Mouse (Mus musculus) urinary bladder, postnatal 10 days (tissue): Measurements from ENCODE around the gene Lrrk1.

ENCODE experiments used
- DNase-seq: peaks from one replicate; pipeline ENCODE4 v3.0.0; 2022; ENCODE audit warnings: low spot score

The Lrrk1 gene

GRCm38 (mm10) chr7:66297656-66298021, 90.5 kb downstream of the Lrrk1 start:
- no peak for DNase-seq

GRCm38 (mm10) chr7:66296921-66297655, 91.1 kb downstream of the Lrrk1 start:
- no peak for DNase-seq

- DNase-seq = no peak
Observed at GRCm38 (mm10) chr7:66292552-66293376, 95.4 kb downstream of the Lrrk1 start.

DNA sequence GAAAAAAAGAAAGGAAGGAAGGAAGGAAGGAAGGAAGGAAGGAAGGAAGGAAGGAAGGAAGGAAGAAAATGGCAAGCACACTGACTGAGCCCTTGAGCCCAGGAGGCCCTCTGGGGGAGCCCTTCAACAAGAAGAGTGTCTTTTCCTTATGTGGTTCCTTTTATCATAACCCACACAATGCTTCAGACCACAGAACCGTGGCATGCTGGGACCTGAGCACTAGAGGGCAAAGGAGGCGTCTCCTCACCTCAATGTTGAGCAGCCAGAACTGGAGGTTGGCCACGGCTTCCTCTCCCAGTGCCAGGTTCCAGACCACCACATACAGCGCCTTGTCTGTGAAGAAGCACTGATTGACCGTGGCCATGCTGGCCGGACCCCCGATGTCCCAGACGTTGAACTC, 96.1 kb downstream of the Lrrk1 start:
- no peak for DNase-seq

GRCm38 (mm10) chr7:66282984-66283612, 105.1 kb downstream of the Lrrk1 start:
- no peak for DNase-seq

- DNase-seq = no peak
Observed at GRCm38 (mm10) chr7:66282265-66282664, 105.9 kb downstream of the Lrrk1 start.

GRCm38 (mm10) chr7:66278001-66278400, 110.1 kb downstream of the Lrrk1 start:
- DNase-seq = no peak

GRCm38 (mm10) chr7:66273494-66273893, 114.7 kb downstream of the Lrrk1 start:
- DNase-seq = no peak

- no peak for DNase-seq
Observed at GRCm38 (mm10) chr7:66271226-66271625, 116.9 kb downstream of the Lrrk1 start.

DNA sequence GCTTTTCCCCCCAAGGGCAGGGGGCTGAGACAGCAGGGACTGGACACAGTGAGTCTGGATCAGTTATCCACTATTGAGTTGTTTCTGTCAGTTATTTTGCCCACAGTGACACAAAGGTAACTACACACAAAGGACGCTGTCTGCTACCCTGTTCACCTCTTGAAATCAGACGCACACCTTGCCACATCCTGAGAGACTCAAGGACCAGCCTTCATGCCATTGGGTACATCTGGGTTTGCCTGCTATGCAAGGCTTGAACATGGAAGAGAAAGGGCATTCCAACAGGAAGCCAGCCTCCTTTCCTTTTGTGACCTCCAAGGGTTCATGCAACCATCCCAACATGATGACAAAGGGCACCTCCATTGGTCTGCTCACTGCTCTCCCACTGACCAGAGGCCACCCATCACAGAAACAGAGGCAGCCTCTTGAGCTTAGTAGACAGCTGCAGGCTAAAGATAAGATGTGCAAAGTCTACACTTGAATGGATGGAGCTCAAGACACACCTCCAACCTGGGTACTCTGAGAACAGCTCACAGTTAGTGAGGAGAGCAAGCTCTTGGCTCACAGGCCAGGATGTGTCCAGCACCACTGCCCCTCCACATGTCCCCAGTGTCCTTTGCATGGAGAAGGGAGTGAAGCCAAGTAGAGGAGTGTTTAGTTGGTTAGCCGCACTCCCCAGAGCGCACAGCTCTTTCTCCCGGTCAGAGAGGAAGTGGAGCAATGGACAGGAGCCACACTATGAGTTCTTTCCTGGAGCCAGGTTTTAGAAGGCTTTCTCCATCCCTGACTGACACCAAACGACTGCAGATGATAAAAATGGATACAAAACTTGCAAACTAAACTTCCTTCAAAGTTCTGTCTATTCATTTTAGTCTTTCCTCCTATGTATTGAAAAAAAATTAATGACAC, 121.0 kb downstream of the Lrrk1 start:
- DNase-seq = no peak

DNA sequence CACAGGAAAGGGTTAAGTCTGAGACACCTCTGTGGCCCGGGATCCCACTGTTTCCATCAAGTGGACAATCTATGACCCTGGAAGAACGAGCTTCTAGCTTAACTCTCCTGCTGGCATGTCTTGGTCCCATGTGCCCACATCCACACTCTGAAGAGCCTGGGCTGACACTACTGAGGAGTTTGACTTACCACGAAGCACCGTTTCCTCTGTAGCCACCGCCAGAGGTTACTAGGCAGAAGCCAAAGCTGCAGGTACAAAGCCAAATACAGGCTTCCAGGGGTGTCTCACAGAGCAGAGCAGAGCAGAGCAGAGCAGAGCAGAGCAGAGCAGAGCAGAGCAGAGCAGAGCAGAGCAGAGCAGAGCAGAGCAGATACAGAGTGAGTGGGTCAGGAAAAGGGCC, 124.7 kb downstream of the Lrrk1 start:
- no peak for DNase-seq

DNA sequence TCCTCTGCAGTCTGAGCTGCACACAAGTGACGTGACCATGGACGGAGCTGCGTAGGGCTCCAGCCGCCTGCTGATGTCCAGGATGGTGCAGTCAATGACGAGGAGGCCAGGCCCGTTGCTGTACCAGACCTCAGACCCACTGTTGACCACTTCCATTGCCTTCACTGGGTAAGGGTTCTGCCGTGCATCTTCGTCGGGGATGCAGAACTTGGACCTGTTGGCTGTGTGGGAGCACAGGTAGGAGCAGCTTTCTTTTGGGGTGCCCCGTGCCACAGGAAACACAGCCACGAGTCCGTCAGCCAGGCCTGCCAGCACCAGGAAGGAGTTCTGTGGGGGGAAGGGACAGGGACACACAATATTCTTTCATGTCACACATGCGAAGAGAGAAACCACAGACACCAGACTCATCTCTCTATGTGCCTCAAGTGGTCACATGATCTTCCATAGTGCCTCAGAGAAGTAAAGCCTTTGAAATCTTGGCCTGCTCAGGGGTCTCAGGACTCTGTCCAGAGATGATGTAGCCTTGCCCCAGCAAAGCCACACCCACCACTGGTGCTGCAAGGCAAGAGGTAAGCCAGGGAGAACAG, 125.5 kb downstream of the Lrrk1 start:
- no peak for DNase-seq

- no peak for DNase-seq
Observed at GRCm38 (mm10) chr7:66260763-66261390, 127.3 kb downstream of the Lrrk1 start.

DNA sequence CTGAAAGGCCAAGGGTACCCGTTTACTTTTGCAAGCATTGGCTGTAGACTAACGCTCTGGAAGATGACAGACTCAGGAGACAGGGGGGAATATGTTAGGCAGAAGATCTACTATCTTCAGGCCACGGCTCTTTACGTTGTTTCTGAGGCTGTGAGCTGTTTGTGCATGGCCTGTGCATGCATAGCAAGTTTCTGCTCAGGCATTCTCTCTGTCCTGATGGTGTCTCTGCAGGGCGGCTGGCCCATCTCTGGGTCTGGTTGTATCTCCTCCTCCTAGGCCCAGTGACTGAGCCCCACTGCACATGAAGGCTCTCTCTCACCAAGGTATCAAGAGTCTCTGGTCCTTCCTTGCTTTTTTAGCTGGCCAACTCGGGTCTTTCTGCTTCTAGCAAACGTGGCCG, 127.9 kb downstream of the Lrrk1 start:
- no peak for DNase-seq

- no peak for DNase-seq
Observed at GRCm38 (mm10) chr7:66259436-66260206, 128.5 kb downstream of the Lrrk1 start.

DNA sequence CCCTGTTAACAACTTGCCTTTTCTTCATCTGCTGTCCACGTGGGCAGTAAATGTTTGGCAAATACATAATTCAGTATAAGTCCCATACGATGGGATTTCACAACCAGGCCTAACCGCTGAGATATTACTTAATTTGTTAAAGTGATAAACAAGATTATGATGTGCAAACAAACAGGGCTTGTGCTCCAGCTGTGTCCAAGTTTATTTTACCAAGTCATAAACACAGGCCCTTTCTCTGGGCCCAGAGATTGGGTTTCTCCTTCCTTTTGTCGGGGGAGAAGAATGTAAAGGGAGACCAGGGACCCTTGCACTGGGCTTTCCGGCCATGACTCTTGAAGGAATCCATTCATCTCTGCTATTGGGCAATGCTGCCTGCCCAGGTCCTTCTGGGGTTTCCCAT, 129.2 kb downstream of the Lrrk1 start:
- DNase-seq = no peak

DNA sequence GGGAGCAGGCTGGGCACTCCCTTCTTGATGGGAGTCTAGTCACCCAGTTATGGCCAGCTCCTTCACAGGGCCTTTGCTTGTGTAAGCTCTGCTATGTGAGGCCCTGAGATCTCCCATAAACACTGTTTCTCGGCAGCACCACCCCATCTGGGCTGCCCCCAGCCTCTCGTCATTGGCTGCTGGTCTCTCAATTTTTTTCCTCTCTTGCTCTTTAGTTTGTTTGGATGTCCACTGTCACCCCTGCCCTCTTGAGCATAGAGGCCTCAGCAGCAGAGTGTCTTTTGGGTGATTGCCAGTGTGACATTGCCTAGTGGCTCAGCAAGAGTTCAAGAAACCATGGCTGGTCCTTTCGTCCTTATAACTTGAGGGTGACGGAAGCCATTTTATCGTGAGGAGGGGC, 130.9 kb downstream of the Lrrk1 start:
- no peak for DNase-seq

DNA sequence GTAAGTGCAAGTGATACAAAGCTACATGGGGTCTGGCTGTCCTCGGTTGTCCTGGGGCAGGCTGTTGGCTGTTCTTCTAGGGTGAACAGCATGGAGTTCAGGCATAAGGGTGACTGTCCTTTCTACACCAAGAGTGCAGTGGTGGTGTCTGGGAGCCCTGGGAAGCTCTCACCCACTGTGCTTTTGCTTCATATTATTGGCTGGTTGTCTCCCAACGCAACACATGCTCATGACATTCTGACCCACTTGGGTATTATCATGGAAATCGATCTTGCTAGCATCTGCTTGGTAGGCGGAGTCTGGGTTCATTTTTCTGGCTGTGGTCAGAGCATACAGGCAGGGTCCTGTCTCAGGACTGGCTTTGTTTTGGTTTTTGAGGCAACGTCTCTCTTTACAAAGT, 131.7 kb downstream of the Lrrk1 start:
- no peak for DNase-seq

DNA sequence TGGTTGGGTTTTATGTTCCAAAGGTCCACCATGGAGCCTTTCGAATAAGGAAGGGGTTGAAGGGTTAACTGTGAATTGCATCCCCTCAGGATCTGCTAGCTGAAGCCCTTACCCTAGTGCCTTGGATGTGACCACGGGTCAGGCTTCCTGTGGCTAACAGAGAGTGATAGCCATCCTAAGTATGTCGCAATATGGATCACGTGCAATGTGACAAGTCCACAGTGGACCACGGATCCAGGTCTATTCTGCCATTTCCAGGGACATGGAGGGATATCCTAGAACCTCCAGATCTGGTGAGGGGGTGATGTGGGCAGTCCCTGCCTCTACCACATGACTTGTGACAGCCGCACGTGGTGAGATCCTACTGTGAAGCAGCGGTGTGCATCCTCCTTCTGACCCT, 133.2 kb downstream of the Lrrk1 start:
- DNase-seq = no peak

DNA sequence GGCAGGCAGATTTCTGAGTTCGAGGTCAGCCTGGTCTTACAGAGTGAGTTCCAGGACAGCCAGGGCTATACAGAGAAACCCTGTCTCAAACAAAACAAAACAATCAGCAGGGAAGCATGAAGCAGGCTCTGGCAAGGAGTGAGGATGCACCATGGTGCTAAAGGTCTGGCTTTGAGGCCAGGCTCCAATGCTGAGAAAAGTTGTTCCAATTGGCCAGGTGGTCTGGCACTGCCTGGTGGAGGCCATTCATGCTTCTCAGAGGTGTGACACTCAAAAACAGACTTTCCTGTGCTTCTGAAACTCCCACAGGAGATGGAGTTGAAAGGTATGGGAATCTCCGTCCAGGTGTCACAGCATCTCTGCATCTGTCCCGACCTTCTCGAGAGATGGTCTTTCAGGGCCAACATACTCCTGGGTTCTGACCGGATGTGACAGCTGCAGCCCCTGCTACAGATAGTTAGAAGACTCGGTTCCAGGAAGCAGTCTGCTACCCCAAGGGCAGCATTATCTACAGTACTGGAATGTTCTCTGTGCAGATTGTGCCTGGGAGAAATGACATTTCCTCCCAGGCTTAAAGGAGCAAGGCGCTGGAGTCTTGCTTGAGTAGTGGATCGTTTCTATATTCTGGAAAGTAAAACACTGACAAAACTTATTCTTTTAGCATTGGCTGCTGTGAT, 134.0 kb downstream of the Lrrk1 start:
- DNase-seq = no peak
